Mouse (Mus musculus): ENCODE measurements at regions not wholly inside any gene's neighbourhood (a gene's known extent, or its start where the extent isn't known, plus 50 kb on each side); places are given as distances from the start of the nearest gene placed in this dataset.
A peak's percentile ranks its signal among the peaks of the same experiment; 100 is the strongest.

DNA sequence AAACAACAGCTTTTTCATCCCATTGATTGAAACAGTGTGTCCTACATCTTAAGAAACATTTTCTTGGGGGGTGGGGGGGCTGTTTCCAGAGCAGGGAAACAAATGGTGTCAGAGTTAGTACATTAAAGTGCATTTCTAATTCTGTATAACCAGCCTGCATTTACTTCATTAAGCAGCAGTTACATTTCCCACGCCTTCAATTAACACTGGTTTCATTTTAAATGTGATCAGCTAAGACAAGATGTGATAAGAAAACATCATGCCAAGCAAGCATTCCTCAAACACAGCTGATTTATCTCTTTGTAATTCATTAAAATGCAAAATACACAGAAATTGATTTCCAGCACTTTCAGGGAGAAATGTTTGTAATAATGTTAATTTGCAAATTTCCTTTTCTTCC is 122.0 kb downstream of the Olfr1505 start:
- no peaks in the 10 kb centered on the region for H3K4me1 ChIP-seq (replicated peaks; ENCODE audit: control insufficient read depth, insufficient read depth, low read length)
- no peak overlapping the region for H3K4me3 ChIP-seq (ENCODE audit: low read depth, low read length)
- no peak overlapping the region for H3K9ac ChIP-seq (ENCODE audit: low read length)
- H3K27ac ChIP-seq (ENCODE audit: low read depth, low read length), result no peak overlapping the region
- H3K27me3 ChIP-seq (ENCODE audit: control insufficient read depth, insufficient read depth, low read length), result no peaks in the 10 kb centered on the region
- no peaks in the 10 kb centered on the region for H3K9me3 ChIP-seq (ENCODE audit: control insufficient read depth, low read length)
- 61% methylated on average over 1 of the region's 1 CpGs for WGBS
- no peaks in the 10 kb centered on the region for H3K36me3 ChIP-seq (ENCODE audit: control insufficient read depth, insufficient read depth, low read length)
- ATAC-seq (replicated peaks; ENCODE audit: low FRiP score) (no peak), DNase-seq (ENCODE audit: low spot score) (no peak)
- H3K4me2 ChIP-seq (ENCODE audit: low read depth, low read length, severe bottlenecking), result no peak overlapping the region

DNA sequence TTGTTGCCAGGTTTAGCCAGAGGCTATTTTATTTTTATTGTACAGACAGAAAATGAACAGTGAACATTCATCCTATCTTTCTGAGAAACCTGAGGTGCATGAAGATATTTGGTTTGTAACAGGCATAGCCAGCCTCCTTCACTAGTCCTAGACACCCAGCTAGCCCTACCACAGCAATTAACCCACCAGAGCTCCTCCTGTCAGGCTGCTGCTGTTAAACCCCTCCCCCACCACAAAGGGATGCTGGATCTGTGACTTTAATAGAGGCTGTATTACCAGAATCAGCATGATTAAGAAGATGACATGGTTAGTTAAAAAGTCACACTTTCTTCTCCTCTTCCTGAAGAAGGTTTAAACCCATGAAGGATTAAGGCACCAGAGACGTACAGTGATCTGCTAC is 122.5 kb downstream of the Olfr1505 start:
- H3K4me1 ChIP-seq (replicated peaks; ENCODE audit: control insufficient read depth, insufficient read depth, low read length), result no peaks in the 10 kb centered on the region
- no peaks in the 10 kb centered on the region for H3K27me3 ChIP-seq (ENCODE audit: control insufficient read depth, insufficient read depth, low read length)
- H3K9ac ChIP-seq (ENCODE audit: low read length), result no peak overlapping the region
- H3K4me3 ChIP-seq (ENCODE audit: low read depth, low read length), result no peak overlapping the region
- no peaks in the 10 kb centered on the region for H3K36me3 ChIP-seq (ENCODE audit: control insufficient read depth, insufficient read depth, low read length)
- WGBS, result 56% methylated on average over 1 of the region's 1 CpGs
- H3K4me2 ChIP-seq (ENCODE audit: low read depth, low read length, severe bottlenecking), result no peak overlapping the region
- DNase-seq (ENCODE audit: low spot score) (peak; percentile 52), ATAC-seq (replicated peaks; ENCODE audit: low FRiP score) (peak; percentile 63; the same call in 1 of the 2 replicates)
- H3K27ac ChIP-seq (ENCODE audit: low read depth, low read length), result no peak overlapping the region
- H3K9me3 ChIP-seq (ENCODE audit: control insufficient read depth, low read length), result no peaks in the 10 kb centered on the region

DNA sequence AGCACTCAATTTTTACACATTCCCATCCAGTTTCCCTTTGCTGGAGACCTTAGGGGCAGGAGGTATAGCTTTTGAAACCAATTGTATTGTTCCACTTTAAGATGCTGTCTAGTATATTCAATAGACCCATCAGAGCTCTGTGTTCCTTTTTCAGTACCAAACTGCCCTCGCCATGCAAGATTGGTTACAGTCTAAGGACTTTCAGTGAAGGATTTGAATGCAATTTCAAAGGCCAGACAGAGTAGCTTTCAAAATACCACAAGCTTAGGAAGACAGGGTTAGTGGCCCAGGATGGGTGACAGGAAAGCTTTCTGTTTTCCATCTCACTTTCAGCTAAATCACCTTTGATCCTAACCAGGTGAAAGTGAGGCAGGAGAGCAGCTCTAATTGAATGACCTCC is 123.4 kb downstream of the Olfr1505 start:
- H3K4me3 ChIP-seq (ENCODE audit: low read depth, low read length), result no peak overlapping the region
- 26% methylated on average over 1 of the region's 1 CpGs for WGBS
- no peaks in the 10 kb centered on the region for H3K27me3 ChIP-seq (ENCODE audit: control insufficient read depth, insufficient read depth, low read length)
- no peak overlapping the region for H3K4me2 ChIP-seq (ENCODE audit: low read depth, low read length, severe bottlenecking)
- no peaks in the 10 kb centered on the region for H3K4me1 ChIP-seq (replicated peaks; ENCODE audit: control insufficient read depth, insufficient read depth, low read length)
- H3K36me3 ChIP-seq (ENCODE audit: control insufficient read depth, insufficient read depth, low read length), result no peaks in the 10 kb centered on the region
- H3K9ac ChIP-seq (ENCODE audit: low read length), result no peak overlapping the region
- no peaks in the 10 kb centered on the region for H3K9me3 ChIP-seq (ENCODE audit: control insufficient read depth, low read length)
- ATAC-seq (replicated peaks; ENCODE audit: low FRiP score), result no peak
- DNase-seq (ENCODE audit: low spot score), result no peak
- H3K27ac ChIP-seq (ENCODE audit: low read depth, low read length), result no peak overlapping the region

GRCm38 (mm10) chr19:14042753-14043152 is 129.4 kb downstream of the Olfr1505 start:
- no peak for DNase-seq (ENCODE audit: low spot score)
- ATAC-seq (replicated peaks; ENCODE audit: low FRiP score), result no peak
- Histone ChIP-seq H3K4me3 (ENCODE audit: low read depth, low read length) (no peak overlapping the region), H3K27ac (ENCODE audit: low read depth, low read length) (no peak overlapping the region), H3K4me1 (replicated peaks; ENCODE audit: control insufficient read depth, insufficient read depth, low read length) (no peaks in the 10 kb centered on the region), H3K9me3 (ENCODE audit: control insufficient read depth, low read length) (no peaks in the 10 kb centered on the region), H3K27me3 (ENCODE audit: control insufficient read depth, insufficient read depth, low read length) (no peaks in the 10 kb centered on the region), H3K36me3 (ENCODE audit: control insufficient read depth, insufficient read depth, low read length) (no peaks in the 10 kb centered on the region), H3K4me2 (ENCODE audit: low read depth, low read length, severe bottlenecking) (no peak overlapping the region), H3K9ac (ENCODE audit: low read length) (no peak overlapping the region)
- WGBS, result 51% methylated on average over 5 of the region's 5 CpGs

- H3K27ac ChIP-seq (ENCODE audit: low read depth, low read length), result no peak overlapping the region
- H3K9me3 ChIP-seq (ENCODE audit: control insufficient read depth, low read length), result no peaks in the 10 kb centered on the region
- 56% methylated on average over 2 of the region's 2 CpGs for WGBS
- no peaks in the 10 kb centered on the region for H3K36me3 ChIP-seq (ENCODE audit: control insufficient read depth, insufficient read depth, low read length)
- no peak for ATAC-seq (replicated peaks; ENCODE audit: low FRiP score)
- DNase-seq (ENCODE audit: low spot score), result no peak
- H3K4me1 ChIP-seq (replicated peaks; ENCODE audit: control insufficient read depth, insufficient read depth, low read length), result no peaks in the 10 kb centered on the region
- H3K9ac ChIP-seq (ENCODE audit: low read length), result no peak overlapping the region
- no peaks in the 10 kb centered on the region for H3K27me3 ChIP-seq (ENCODE audit: control insufficient read depth, insufficient read depth, low read length)
- no peak overlapping the region for H3K4me2 ChIP-seq (ENCODE audit: low read depth, low read length, severe bottlenecking)
- H3K4me3 ChIP-seq (ENCODE audit: low read depth, low read length), result no peak overlapping the region
Observed at GRCm38 (mm10) chr19:14045456-14045855, 132.1 kb downstream of the Olfr1505 start.

DNA sequence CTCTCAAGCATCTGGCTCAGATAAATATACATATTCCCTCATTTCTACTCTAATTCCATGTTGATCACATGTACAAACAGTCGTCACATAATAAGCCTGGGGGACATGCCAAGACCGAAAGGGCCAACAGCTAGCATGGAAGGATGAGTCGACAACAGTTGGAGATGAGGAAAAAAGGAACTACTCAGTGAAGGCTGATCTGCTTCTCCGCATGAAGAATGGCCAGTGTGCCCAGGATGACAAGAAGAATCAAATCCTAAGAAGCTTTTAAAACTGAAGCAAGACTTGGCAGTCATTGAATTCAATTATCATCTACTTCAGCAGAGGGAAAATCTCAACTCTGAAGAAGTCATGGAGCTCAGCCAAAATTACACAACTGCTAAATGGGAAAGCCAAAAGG is 138.7 kb downstream of the Olfr1505 start:
- no peak for DNase-seq (ENCODE audit: low spot score)
- no peaks in the 10 kb centered on the region for H3K9me3 ChIP-seq (ENCODE audit: control insufficient read depth, low read length)
- no peaks in the 10 kb centered on the region for H3K36me3 ChIP-seq (ENCODE audit: control insufficient read depth, insufficient read depth, low read length)
- no peaks in the 10 kb centered on the region for H3K27me3 ChIP-seq (ENCODE audit: control insufficient read depth, insufficient read depth, low read length)
- no peaks in the 10 kb centered on the region for H3K4me1 ChIP-seq (replicated peaks; ENCODE audit: control insufficient read depth, insufficient read depth, low read length)
- H3K4me2 ChIP-seq (ENCODE audit: low read depth, low read length, severe bottlenecking), result no peak overlapping the region
- WGBS, result 96% methylated on average over 4 of the region's 4 CpGs
- no peak overlapping the region for H3K4me3 ChIP-seq (ENCODE audit: low read depth, low read length)
- no peak overlapping the region for H3K27ac ChIP-seq (ENCODE audit: low read depth, low read length)
- ATAC-seq (replicated peaks; ENCODE audit: low FRiP score), result no peak
- H3K9ac ChIP-seq (ENCODE audit: low read length), result no peak overlapping the region

GRCm38 (mm10) chr19:14080538-14080937 is 167.2 kb downstream of the Olfr1505 start:
- no peak overlapping the region for H3K4me2 ChIP-seq (ENCODE audit: low read depth, low read length, severe bottlenecking)
- H3K4me1 ChIP-seq (replicated peaks; ENCODE audit: control insufficient read depth, insufficient read depth, low read length), result no peaks in the 10 kb centered on the region
- no peak overlapping the region for H3K27ac ChIP-seq (ENCODE audit: low read depth, low read length)
- H3K36me3 ChIP-seq (ENCODE audit: control insufficient read depth, insufficient read depth, low read length), result no peaks in the 10 kb centered on the region
- no peak overlapping the region for H3K9ac ChIP-seq (ENCODE audit: low read length)
- no peak for DNase-seq (ENCODE audit: low spot score)
- 13% methylated on average over 2 of the region's 2 CpGs for WGBS
- no peaks in the 10 kb centered on the region for H3K27me3 ChIP-seq (ENCODE audit: control insufficient read depth, insufficient read depth, low read length)
- no peak overlapping the region for H3K4me3 ChIP-seq (ENCODE audit: low read depth, low read length)
- ATAC-seq (replicated peaks; ENCODE audit: low FRiP score), result no peak
- H3K9me3 ChIP-seq (ENCODE audit: control insufficient read depth, low read length), result no peaks in the 10 kb centered on the region

DNA sequence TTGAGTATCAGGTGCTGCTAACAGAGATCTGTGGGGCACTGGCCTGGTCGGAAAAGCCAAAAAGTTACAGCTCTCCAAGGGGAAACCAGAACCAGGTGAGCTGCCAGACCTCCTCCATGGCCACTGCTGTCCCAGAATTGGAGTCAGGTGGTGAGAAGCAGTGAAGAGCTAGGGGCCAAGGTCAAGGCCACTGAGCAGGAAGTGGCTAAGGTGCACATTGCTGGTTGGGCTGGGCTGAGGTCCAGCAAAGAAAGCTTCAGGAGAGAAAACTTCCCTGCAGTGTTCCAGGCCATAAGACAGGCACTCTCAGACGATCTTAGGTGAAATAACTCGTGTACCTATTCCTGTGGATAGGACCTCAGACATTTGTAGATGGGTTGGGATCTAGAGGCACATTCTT is 171.4 kb downstream of the Olfr1505 start:
- H3K4me3 ChIP-seq (ENCODE audit: low read depth, low read length), result no peak overlapping the region
- H3K9me3 ChIP-seq (ENCODE audit: control insufficient read depth, low read length), result no peaks in the 10 kb centered on the region
- no peaks in the 10 kb centered on the region for H3K27me3 ChIP-seq (ENCODE audit: control insufficient read depth, insufficient read depth, low read length)
- no peaks in the 10 kb centered on the region for H3K4me1 ChIP-seq (replicated peaks; ENCODE audit: control insufficient read depth, insufficient read depth, low read length)
- no peak for DNase-seq (ENCODE audit: low spot score)
- H3K27ac ChIP-seq (ENCODE audit: low read depth, low read length), result no peak overlapping the region
- 88% methylated on average over 3 of the region's 3 CpGs for WGBS
- ATAC-seq (replicated peaks; ENCODE audit: low FRiP score), result no peak
- H3K9ac ChIP-seq (ENCODE audit: low read length), result no peak overlapping the region
- no peaks in the 10 kb centered on the region for H3K36me3 ChIP-seq (ENCODE audit: control insufficient read depth, insufficient read depth, low read length)
- no peak overlapping the region for H3K4me2 ChIP-seq (ENCODE audit: low read depth, low read length, severe bottlenecking)

- 95% methylated on average over 3 of the region's 3 CpGs for WGBS
- Histone ChIP-seq H3K9ac (ENCODE audit: low read length) (no peak overlapping the region), H3K4me3 (ENCODE audit: low read depth, low read length) (no peak overlapping the region), H3K9me3 (ENCODE audit: control insufficient read depth, low read length) (no peaks in the 10 kb centered on the region), H3K36me3 (ENCODE audit: control insufficient read depth, insufficient read depth, low read length) (no peaks in the 10 kb centered on the region), H3K4me2 (ENCODE audit: low read depth, low read length, severe bottlenecking) (no peak overlapping the region), H3K27me3 (ENCODE audit: control insufficient read depth, insufficient read depth, low read length) (no peaks in the 10 kb centered on the region), H3K27ac (ENCODE audit: low read depth, low read length) (no peak overlapping the region), H3K4me1 (replicated peaks; ENCODE audit: control insufficient read depth, insufficient read depth, low read length) (no peaks in the 10 kb centered on the region)
- ATAC-seq (replicated peaks; ENCODE audit: low FRiP score) (no peak), DNase-seq (ENCODE audit: low spot score) (no peak)
Observed at GRCm38 (mm10) chr19:14090106-14090505, 176.8 kb downstream of the Olfr1505 start.
